Mouse (Mus musculus): Measurements from ENCODE around the gene Cpm. TPM values are rescaled to one million over a fixed set of nuclear protein-coding genes. Genes with fewer than 3 reads are reported as not detected.
"Not testable (repeated sequence)": the region's sequence is repeated elsewhere in the genome, so short reads cannot be mapped to it uniquely, and the experiment has no call there.

The Cpm gene
- polyA plus RNA-seq, 1 experiment from 2014 or later = 3.1 TPM

DNA sequence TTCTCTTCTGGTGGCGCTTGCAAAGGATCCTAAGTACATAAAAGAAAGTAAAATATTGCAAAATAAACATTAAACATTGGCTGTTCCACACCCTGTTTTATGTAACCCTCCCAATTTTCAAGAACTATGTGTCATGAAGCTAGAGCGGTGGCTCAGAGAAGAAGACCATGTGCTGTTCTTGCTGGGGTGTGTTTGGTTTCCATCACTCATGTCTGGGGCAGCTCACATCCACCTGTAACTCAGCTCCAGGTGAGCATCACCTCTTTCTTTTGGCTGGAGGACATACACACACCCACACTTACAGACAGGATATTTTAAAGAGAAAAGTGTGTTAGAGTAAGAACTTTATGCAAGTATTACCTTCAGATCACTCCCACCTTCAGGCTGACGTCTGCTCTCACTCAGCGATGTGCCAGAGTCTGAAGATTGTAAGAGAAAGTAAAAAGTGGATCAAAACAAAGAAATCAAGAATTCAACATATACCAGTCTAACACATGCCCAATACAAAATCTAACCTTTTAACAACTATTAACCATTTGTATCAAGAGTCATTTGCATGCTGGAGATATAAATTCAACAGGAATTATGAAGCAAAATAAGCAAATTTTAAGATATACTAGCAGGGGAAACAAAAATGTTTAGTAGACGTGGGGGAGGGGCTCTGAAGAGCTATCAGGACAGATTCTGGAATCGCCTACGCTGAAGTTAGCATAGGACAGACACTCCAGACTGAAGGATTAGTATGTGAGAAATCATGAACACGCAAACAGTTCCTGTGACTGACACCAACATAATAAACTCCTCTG, 66.9 kb downstream of the Cpm start:
- Histone ChIP-seq H3K36me3 (peaks cover 94% of the 10 kb centered on the region), H3K27me3 (no peaks in the 10 kb centered on the region), H3K9ac (no peak overlapping the region), H3K4me1 (replicated peaks) (no peaks in the 10 kb centered on the region), H3K27ac (no peak overlapping the region), H3K9me3 (no peaks in the 10 kb centered on the region), H3K4me2 (no peak overlapping the region), H3K4me3 (no peak overlapping the region)
- 95% methylated on average over 8 of the region's 8 CpGs for WGBS
- ATAC-seq (ENCODE audit: low FRiP score) = no peak

- H3K4me1 ChIP-seq (replicated peaks) = no peaks in the 10 kb centered on the region
Measured at GRCm38 (mm10) chr10:117696827-117697560, 67.7 kb downstream of the Cpm start.

GRCm38 (mm10) chr10:117697561-117698115, 68.3 kb downstream of the Cpm start:
- H3K27ac ChIP-seq = no peak overlapping the region
- no peaks in the 10 kb centered on the region for H3K9me3 ChIP-seq
- no peak overlapping the region for H3K4me3 ChIP-seq
- H3K4me1 ChIP-seq (replicated peaks) = no peaks in the 10 kb centered on the region
- no peaks in the 10 kb centered on the region for H3K27me3 ChIP-seq
- no peak for ATAC-seq (ENCODE audit: low FRiP score)
- peaks cover 91% of the 10 kb centered on the region for H3K36me3 ChIP-seq
- no peak overlapping the region for H3K9ac ChIP-seq
- 95% methylated on average over 3 of the region's 3 CpGs for WGBS
- H3K4me2 ChIP-seq = no peak overlapping the region

More at GRCm38 (mm10) chr10:117696827-117697560, 67.7 kb downstream of the Cpm start:
- no peaks in the 10 kb centered on the region for H3K27me3 ChIP-seq
- H3K27ac ChIP-seq = no peak overlapping the region
- no peaks in the 10 kb centered on the region for H3K9me3 ChIP-seq
- H3K9ac ChIP-seq = no peak overlapping the region
- no peak overlapping the region for H3K4me3 ChIP-seq
- ATAC-seq (ENCODE audit: low FRiP score) = no peak
- WGBS = 96% methylated on average over 6 of the region's 6 CpGs
- no peak overlapping the region for H3K4me2 ChIP-seq
- peaks cover 93% of the 10 kb centered on the region for H3K36me3 ChIP-seq

- H3K9ac ChIP-seq = no peak overlapping the region
- H3K27ac ChIP-seq = no peak overlapping the region
- no peak overlapping the region for H3K4me3 ChIP-seq
- H3K27me3 ChIP-seq = no peaks in the 10 kb centered on the region
- WGBS = 96% methylated on average over 10 of the region's 10 CpGs
- no peak for ATAC-seq (ENCODE audit: low FRiP score)
- H3K36me3 ChIP-seq = peaks cover 94% of the 10 kb centered on the region
- no peaks in the 10 kb centered on the region for H3K9me3 ChIP-seq
- no peaks in the 10 kb centered on the region for H3K4me1 ChIP-seq (replicated peaks)
- H3K4me2 ChIP-seq = no peak overlapping the region
Measured at GRCm38 (mm10) chr10:117698313-117699138, 69.2 kb downstream of the Cpm start.

DNA sequence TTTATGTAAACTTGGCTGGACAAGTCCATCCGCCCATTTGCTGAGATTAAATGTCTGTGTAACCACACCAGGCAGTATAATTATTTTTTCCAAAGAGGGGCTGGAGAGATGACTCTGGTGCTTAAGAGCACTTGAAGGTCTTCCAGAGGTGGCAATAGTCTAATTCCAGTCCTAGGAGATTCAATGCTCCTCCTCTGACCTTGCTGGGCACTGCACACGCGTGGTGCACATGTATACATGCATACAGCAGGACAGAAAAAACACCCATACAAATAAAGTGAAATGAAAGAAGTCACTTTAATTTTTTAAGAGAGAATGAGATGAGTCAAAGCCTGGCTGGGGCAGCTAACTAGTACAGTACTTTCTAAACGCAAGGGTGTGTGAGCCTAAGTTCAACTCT, 70.6 kb downstream of the Cpm start:
- Histone ChIP-seq H3K9ac (no peak overlapping the region), H3K27me3 (no peaks in the 10 kb centered on the region), H3K36me3 (peaks cover 95% of the 10 kb centered on the region), H3K4me2 (no peak overlapping the region), H3K27ac (no peak overlapping the region), H3K4me1 (replicated peaks) (no peaks in the 10 kb centered on the region), H3K4me3 (no peak overlapping the region), H3K9me3 (no peaks in the 10 kb centered on the region)
- WGBS = 97% methylated on average over 4 of the region's 4 CpGs
- no peak for ATAC-seq (ENCODE audit: low FRiP score)

DNA sequence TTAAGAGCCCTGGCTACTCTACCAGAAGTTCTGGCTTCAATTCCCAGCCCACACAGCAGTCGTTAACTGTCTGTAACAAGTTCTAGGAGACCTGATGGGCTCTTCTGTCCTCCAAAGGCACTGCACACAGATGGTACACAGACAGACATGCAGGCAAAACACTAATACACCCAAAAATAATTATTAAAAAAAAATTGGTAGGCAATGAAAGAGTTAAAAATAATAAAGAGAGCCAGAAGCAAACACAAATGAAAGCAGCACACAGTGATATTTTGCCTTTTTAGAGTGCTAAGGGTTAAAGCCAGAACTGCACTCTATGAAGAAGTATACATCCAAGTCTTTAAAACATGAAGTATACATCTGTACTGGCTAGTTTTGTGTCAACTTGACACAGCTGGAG, 71.2 kb downstream of the Cpm start:
- no peak overlapping the region for H3K4me2 ChIP-seq
- H3K4me3 ChIP-seq = no peak overlapping the region
- ATAC-seq (ENCODE audit: low FRiP score) = no peak
- H3K36me3 ChIP-seq = peaks cover 95% of the 10 kb centered on the region
- WGBS = 90% methylated on average over 1 of the region's 1 CpGs
- H3K27me3 ChIP-seq = no peaks in the 10 kb centered on the region
- H3K9me3 ChIP-seq = no peaks in the 10 kb centered on the region
- no peak overlapping the region for H3K9ac ChIP-seq
- H3K4me1 ChIP-seq (replicated peaks) = no peaks in the 10 kb centered on the region
- no peak overlapping the region for H3K27ac ChIP-seq

- WGBS = 95% methylated on average over 6 of the region's 6 CpGs
- Histone ChIP-seq H3K36me3 (peaks cover 90% of the 10 kb centered on the region), H3K4me3 (no peak overlapping the region), H3K9ac (no peak overlapping the region), H3K9me3 (no peaks in the 10 kb centered on the region), H3K4me2 (no peak overlapping the region), H3K27ac (no peak overlapping the region), H3K27me3 (no peaks in the 10 kb centered on the region), H3K4me1 (replicated peaks) (peaks cover 1% of the 10 kb centered on the region; the same call in 1 of the 2 replicates)
- ATAC-seq (ENCODE audit: low FRiP score) = no peak
Measured at GRCm38 (mm10) chr10:117701034-117701829, 71.9 kb downstream of the Cpm start.

DNA sequence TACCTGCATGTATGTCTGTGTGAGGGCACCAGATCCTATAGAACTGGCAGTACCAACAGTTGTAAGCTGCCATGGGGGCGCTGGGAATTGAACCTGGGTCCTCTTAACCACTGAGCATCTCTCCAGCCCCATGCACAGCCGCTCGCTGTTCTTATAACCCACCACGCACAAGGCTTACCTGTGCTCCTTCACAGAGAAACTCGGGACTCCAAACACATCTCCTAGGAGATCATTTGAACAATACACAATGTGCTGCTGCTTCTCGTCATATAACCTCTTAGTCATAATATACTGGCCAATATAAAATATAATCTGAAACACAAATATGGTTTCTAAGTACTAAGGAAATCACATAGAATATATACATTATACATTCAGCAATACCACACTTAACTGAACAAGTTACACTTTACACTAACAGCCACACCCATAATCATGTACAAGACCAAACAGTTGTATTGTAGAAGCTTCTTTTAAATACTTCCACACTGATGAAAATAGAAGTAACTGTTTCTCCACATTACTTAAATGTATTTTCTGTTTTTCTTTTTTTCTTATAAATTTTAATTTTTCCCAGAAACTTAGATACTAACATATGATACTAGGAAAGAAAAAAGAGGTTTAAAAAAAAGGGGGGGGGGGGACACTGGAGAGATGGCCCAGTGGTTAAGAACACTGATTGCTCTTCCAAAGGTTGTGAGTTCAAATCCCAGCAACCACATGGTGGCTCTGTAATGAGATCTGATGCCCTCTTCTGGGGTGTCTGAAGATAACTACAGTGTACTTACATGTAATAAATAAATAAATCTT, 72.9 kb downstream of the Cpm start:
- Histone ChIP-seq H3K4me1 (replicated peaks) (peaks cover 11% of the 10 kb centered on the region), H3K4me2 (no peak overlapping the region), H3K9ac (no peak overlapping the region), H3K27ac (no peak overlapping the region), H3K27me3 (no peaks in the 10 kb centered on the region), H3K9me3 (no peaks in the 10 kb centered on the region), H3K36me3 (peaks cover 88% of the 10 kb centered on the region), H3K4me3 (no peak overlapping the region)
- ATAC-seq (ENCODE audit: low FRiP score) = no peak
- WGBS = 97% methylated on average over 6 of the region's 6 CpGs

DNA sequence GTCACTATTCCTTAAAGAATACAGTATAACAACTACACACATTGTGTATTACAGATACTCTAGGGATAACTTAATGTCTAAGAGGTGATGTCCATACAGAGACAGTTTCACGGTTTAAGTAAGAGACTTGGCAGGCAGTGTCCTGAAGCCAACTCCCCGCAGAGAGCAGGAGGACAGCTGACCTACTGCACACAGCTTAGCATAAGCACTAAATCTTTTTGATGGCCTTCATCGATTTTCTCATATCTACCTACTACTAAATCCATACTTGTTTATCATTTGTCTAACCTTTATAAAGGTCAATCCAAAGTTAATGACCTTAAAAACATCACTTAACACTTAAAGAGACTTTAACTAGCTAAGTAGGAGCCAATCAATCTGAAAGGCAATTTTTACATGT, 74.2 kb downstream of the Cpm start:
- Histone ChIP-seq H3K4me3 (no peak overlapping the region), H3K27me3 (no peaks in the 10 kb centered on the region), H3K4me2 (no peak overlapping the region), H3K36me3 (peaks cover 79% of the 10 kb centered on the region), H3K4me1 (replicated peaks) (peaks cover 15% of the 10 kb centered on the region), H3K9ac (no peak overlapping the region), H3K27ac (no peak overlapping the region), H3K9me3 (no peaks in the 10 kb centered on the region)
- 92% methylated on average over 3 of the region's 3 CpGs for WGBS
- ATAC-seq (ENCODE audit: low FRiP score) = no peak

DNA sequence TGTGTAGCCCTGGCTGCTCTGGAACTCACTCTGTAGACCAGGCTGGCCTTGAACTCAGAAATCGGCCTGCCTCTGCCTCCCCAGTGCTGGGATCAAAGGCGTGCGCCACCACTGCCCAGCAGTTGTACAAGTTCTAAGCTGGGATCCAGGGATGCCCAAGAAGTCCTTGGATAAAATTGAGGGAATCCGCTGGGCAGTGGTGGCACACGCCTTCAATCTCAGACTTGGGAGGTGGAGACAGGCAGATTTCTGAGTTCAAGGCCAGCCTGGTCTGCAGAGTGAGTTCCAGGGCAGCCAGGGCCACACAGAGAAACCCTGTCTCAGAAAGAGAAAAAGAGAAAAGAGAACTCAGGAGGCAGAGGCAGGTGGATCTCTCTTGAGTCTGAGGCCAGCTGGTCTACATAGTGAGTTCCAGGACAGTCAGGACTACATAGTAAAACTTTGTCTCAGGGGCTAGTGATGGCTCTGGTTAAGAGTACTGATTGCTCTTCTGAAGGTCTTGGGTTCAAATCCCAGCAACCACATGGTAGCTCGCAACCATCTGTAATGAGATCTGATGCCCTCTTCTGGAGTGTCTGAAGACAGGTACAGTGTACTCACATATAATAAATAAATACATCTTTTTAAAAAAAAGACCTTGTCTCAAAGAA, 75.1 kb downstream of the Cpm start:
- H3K4me3 ChIP-seq; H3K9ac ChIP-seq; H3K9me3 ChIP-seq; H3K27me3 ChIP-seq; ATAC-seq (ENCODE audit: low FRiP score); H3K27ac ChIP-seq; H3K4me2 ChIP-seq: not testable (repeated sequence)
- WGBS = 96% methylated on average over 6 of the region's 6 CpGs
- Histone ChIP-seq H3K36me3 (peaks cover 70% of the 10 kb centered on the region), H3K4me1 (replicated peaks) (peaks cover 23% of the 10 kb centered on the region)
